Mouse (Mus musculus): Measurements from ENCODE around the gene Ube2cbp. TPM values are rescaled to one million over a fixed set of nuclear protein-coding genes. Genes with fewer than 3 reads are reported as not detected.

Gene Ube2cbp
- polyA plus RNA-seq, 1 experiment from 2014 or later = 7.2 TPM

DNA sequence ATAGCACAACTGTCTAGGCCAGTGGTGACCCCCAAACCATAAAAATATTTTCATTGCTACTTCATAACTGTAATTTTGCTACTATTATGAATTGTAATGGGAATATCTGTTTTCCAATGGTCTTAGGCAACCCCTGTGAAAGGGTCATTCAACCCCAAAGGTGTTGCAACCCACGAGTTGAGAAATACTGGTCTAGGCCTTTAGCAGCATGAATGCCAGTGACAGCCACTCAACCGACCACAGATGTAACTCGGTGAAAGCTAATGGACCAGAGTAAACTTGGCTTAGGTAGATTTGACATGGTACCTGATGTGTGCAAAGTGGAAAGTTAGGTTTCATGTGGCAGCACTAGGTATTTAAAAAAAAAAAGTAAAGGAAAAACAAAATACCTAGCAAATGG is 108.9 kb downstream of the Ube2cbp start:
- H3K4me3 ChIP-seq (ENCODE audit: low read depth, low read length) = no peak overlapping the region
- H3K9ac ChIP-seq = no peak overlapping the region
- TF ChIP-seq CTCF (IDR thresholded peaks at IDR 0.05; ENCODE audit: low read depth) = no peak
- H3K4me2 ChIP-seq = no peak overlapping the region
- DNase-seq (no peak), ATAC-seq (ENCODE audit: insufficient read depth) (no peak)
- no peaks in the 10 kb centered on the region for H3K9me3 ChIP-seq (ENCODE audit: low read depth, low read length)
- no peaks in the 10 kb centered on the region for H3K36me3 ChIP-seq (ENCODE audit: insufficient read depth)
- H3K27me3 ChIP-seq (ENCODE audit: insufficient read depth, low read length) = no peaks in the 10 kb centered on the region
- no peaks in the 10 kb centered on the region for H3K4me1 ChIP-seq (ENCODE audit: insufficient read depth)
- H3K27ac ChIP-seq (ENCODE audit: low read depth) = no peak overlapping the region
- WGBS = 82% methylated on average over 3 of the region's 3 CpGs

DNA sequence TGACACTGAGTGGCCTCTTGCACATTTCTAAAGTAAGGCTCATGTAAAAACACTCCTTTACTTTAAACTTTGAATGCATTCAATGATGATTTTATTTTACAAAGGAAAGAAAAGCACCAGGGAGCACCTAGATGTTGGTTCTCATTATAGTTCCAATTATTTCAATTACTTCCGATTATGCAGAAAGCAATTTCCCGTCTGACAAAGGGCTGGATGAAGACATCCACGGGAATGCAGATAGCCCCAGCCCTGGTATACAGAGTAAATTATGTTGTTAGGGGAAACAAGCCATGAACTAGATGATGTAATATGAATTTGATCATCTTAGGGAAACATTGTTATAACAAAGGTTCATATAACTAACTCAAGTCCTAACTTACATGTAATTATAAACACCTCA is 113.3 kb downstream of the Ube2cbp start:
- Histone ChIP-seq H3K27ac (ENCODE audit: low read depth) (no peak overlapping the region), H3K4me1 (ENCODE audit: insufficient read depth) (no peaks in the 10 kb centered on the region), H3K36me3 (ENCODE audit: insufficient read depth) (no peaks in the 10 kb centered on the region), H3K27me3 (ENCODE audit: insufficient read depth, low read length) (no peaks in the 10 kb centered on the region), H3K9ac (no peak overlapping the region), H3K4me3 (ENCODE audit: low read depth, low read length) (no peak overlapping the region), H3K4me2 (no peak overlapping the region), H3K9me3 (ENCODE audit: low read depth, low read length) (no peaks in the 10 kb centered on the region)
- DNase-seq = no peak
- TF ChIP-seq CTCF (IDR thresholded peaks at IDR 0.05; ENCODE audit: low read depth) = no peak
- 75% methylated on average over 3 of the region's 3 CpGs for WGBS
- ATAC-seq (ENCODE audit: insufficient read depth) = no peak

DNA sequence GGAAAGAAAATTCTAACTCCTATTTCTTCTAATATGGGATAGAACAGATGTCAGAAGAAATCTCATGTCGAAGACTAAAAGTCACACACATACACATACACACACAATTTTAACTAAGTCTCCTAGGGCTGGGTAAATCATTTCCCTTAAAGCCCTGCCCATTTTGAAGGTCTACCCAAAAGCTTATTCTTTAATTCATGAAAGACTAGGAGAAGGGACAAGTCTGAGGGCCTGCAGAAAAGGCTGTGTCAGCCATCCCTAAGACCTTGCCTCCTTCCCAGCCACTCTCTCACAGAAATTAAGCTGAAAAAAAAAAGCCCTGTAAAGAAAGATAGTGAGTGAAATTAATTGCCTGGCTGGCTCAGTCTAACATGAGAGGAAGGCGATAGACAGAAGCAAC is 128.0 kb downstream of the Ube2cbp start:
- no peak for ATAC-seq (ENCODE audit: insufficient read depth)
- Histone ChIP-seq H3K27me3 (ENCODE audit: insufficient read depth, low read length) (no peaks in the 10 kb centered on the region), H3K4me1 (ENCODE audit: insufficient read depth) (no peaks in the 10 kb centered on the region), H3K27ac (ENCODE audit: low read depth) (no peak overlapping the region), H3K4me2 (no peak overlapping the region), H3K9ac (no peak overlapping the region), H3K9me3 (ENCODE audit: low read depth, low read length) (no peaks in the 10 kb centered on the region), H3K4me3 (ENCODE audit: low read depth, low read length) (no peak overlapping the region), H3K36me3 (ENCODE audit: insufficient read depth) (no peaks in the 10 kb centered on the region)
- WGBS = 73% methylated on average over 2 of the region's 2 CpGs
- no peak for DNase-seq
- TF ChIP-seq CTCF (IDR thresholded peaks at IDR 0.05; ENCODE audit: low read depth) = no peak

DNA sequence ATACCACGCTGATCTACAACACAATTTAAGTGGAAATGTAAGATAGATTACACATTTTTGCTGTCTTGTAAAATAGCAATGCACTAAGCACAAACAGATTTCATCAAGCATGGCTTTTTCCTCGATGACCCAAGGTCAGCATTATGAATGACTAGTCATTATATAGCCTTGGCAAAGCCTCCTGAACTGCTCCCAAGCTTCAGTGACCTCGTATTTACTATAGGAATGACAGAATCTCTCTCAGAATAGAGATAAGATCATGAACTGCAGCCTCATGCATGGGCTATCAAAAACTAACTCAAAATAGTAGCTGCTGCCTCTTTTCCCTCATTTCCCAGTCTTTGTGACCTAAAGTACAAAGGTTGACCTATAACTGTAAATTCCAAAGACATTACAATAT is 128.4 kb downstream of the Ube2cbp start:
- ATAC-seq (ENCODE audit: insufficient read depth) (no peak; the same call in 1 of the 2 replicates), DNase-seq (peak; percentile 33)
- no peak overlapping the region for H3K27ac ChIP-seq (ENCODE audit: low read depth)

DNA sequence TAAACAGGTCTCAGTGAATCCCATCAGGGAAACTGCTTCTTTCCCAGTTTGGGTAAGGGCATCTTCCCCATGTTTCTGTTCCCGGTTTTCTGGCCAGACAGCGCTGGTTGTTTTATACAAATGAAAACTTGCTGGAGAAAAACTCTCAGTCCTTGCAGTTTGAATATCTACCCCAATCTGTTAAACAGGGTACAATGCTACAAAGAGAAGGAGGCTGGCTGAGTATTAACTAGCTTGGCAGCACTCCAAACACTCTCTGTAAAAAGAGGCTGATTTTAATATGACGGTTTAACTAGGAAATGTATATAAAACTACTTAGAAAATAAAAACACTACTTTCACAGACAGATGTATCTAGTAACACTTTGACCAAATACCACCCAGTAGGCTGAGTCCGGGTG is 129.2 kb downstream of the Ube2cbp start:
- H3K27ac ChIP-seq (ENCODE audit: low read depth) = no peak overlapping the region
- peak; percentile 80 for DNase-seq
- no peaks in the 10 kb centered on the region for H3K36me3 ChIP-seq (ENCODE audit: insufficient read depth)

More for the DNA sequence above, 128.4 kb downstream of the Ube2cbp start:
- no peak overlapping the region for H3K4me2 ChIP-seq
- no peak overlapping the region for H3K9ac ChIP-seq
- H3K27me3 ChIP-seq (ENCODE audit: insufficient read depth, low read length) = no peaks in the 10 kb centered on the region
- H3K4me3 ChIP-seq (ENCODE audit: low read depth, low read length) = no peak overlapping the region
- H3K9me3 ChIP-seq (ENCODE audit: low read depth, low read length) = no peaks in the 10 kb centered on the region
- no peaks in the 10 kb centered on the region for H3K36me3 ChIP-seq (ENCODE audit: insufficient read depth)
- 44% methylated on average over 3 of the region's 3 CpGs for WGBS
- no peaks in the 10 kb centered on the region for H3K4me1 ChIP-seq (ENCODE audit: insufficient read depth)
- no peak for TF ChIP-seq CTCF (IDR thresholded peaks at IDR 0.05; ENCODE audit: low read depth)

DNA sequence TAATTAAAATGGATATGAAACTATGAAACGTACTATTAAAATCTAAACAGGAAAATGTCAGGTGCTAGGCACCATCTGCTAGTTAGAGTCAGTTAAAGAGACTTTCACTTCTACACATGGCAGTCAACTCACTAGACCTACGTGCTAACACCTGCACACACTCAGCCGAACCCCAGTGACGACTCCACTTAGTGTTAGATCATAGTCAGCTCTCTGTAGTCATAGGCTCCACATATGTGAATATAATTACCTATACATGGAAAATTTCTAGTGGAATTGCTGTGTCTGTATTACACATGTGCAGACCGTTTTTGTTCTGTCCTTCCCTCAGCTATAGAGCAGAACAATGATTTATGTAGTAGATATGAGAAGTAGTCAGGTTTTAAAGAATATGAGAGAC is 130.4 kb downstream of the Ube2cbp start:
- no peak for DNase-seq
- H3K36me3 ChIP-seq (ENCODE audit: insufficient read depth) = no peaks in the 10 kb centered on the region
- H3K9ac ChIP-seq = no peak overlapping the region
- H3K27me3 ChIP-seq (ENCODE audit: insufficient read depth, low read length) = no peaks in the 10 kb centered on the region
- no peaks in the 10 kb centered on the region for H3K9me3 ChIP-seq (ENCODE audit: low read depth, low read length)
- no peak overlapping the region for H3K4me2 ChIP-seq
- H3K4me3 ChIP-seq (ENCODE audit: low read depth, low read length) = no peak overlapping the region
- H3K4me1 ChIP-seq (ENCODE audit: insufficient read depth) = no peaks in the 10 kb centered on the region
- TF ChIP-seq CTCF (IDR thresholded peaks at IDR 0.05; ENCODE audit: low read depth) = no peak
- no peak for ATAC-seq (ENCODE audit: insufficient read depth)
- H3K27ac ChIP-seq (ENCODE audit: low read depth) = no peak overlapping the region
- WGBS = 89% methylated on average over 5 of the region's 5 CpGs

More for the DNA sequence above, 129.2 kb downstream of the Ube2cbp start:
- Histone ChIP-seq H3K27me3 (ENCODE audit: insufficient read depth, low read length) (no peaks in the 10 kb centered on the region), H3K4me2 (no peak overlapping the region), H3K9me3 (ENCODE audit: low read depth, low read length) (no peaks in the 10 kb centered on the region), H3K4me1 (ENCODE audit: insufficient read depth) (no peaks in the 10 kb centered on the region), H3K4me3 (ENCODE audit: low read depth, low read length) (no peak overlapping the region), H3K9ac (no peak overlapping the region)
- ATAC-seq (ENCODE audit: insufficient read depth) = peak; percentile 49; the same call in 1 of the 2 replicates
- WGBS = 33% methylated on average over 4 of the region's 4 CpGs
- no peak for TF ChIP-seq CTCF (IDR thresholded peaks at IDR 0.05; ENCODE audit: low read depth)

DNA sequence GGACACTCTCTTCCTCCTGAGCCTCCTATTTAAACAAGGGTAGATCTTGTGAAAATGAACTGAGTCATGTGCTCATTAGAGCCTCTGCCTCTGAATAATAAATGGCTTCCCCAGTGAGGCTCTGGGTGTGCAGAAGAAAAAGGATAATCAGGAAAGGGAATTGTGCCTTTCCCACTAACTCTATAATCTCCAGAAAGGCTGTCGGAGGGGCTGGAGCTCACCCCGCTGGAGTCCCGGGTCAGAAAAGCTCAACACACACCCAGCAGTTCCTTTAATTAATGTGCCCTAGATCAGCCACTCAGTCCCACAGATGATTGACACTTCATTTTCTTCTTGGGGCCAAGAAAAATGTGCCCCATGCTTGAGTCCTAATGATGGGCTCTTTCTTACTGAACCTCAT is 134.2 kb downstream of the Ube2cbp start:
- Histone ChIP-seq H3K4me1 (ENCODE audit: insufficient read depth) (no peaks in the 10 kb centered on the region), H3K27me3 (ENCODE audit: insufficient read depth, low read length) (no peaks in the 10 kb centered on the region), H3K9me3 (ENCODE audit: low read depth, low read length) (no peaks in the 10 kb centered on the region), H3K27ac (ENCODE audit: low read depth) (no peak overlapping the region), H3K36me3 (ENCODE audit: insufficient read depth) (no peaks in the 10 kb centered on the region), H3K4me2 (no peak overlapping the region), H3K9ac (no peak overlapping the region), H3K4me3 (ENCODE audit: low read depth, low read length) (no peak overlapping the region)
- 82% methylated on average over 3 of the region's 3 CpGs for WGBS
- TF ChIP-seq CTCF (IDR thresholded peaks at IDR 0.05; ENCODE audit: low read depth) = no peak
- DNase-seq (no peak), ATAC-seq (ENCODE audit: insufficient read depth) (no peak)

DNA sequence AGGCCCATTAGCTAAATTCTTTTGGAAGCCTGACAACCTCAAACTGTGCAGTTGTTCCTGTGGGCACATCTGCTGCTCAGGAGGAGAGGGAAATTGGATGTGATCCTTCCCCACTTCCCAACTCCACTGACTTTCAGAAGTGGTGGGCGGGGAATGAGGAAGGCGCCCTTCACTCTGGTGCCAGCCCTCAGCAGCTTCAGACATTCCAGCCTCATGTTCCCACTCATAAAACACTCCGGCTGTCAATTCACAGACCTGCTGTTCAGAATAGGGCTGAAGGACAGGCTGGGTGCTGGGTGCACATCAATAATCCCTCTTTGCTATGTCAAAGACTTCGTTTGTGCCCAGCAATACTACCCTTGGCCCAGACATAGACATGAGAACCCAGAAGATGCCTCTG is 136.5 kb downstream of the Ube2cbp start:
- Histone ChIP-seq H3K27ac (ENCODE audit: low read depth) (no peak overlapping the region), H3K36me3 (ENCODE audit: insufficient read depth) (no peaks in the 10 kb centered on the region), H3K4me1 (ENCODE audit: insufficient read depth) (no peaks in the 10 kb centered on the region), H3K9me3 (ENCODE audit: low read depth, low read length) (no peaks in the 10 kb centered on the region), H3K27me3 (ENCODE audit: insufficient read depth, low read length) (no peaks in the 10 kb centered on the region), H3K4me3 (ENCODE audit: low read depth, low read length) (no peak overlapping the region), H3K4me2 (no peak overlapping the region), H3K9ac (no peak overlapping the region)
- DNase-seq (no peak), ATAC-seq (ENCODE audit: insufficient read depth) (no peak; the same call in 1 of the 2 replicates)
- no peak for TF ChIP-seq CTCF (IDR thresholded peaks at IDR 0.05; ENCODE audit: low read depth)
- WGBS = 61% methylated on average over 4 of the region's 4 CpGs
